Mouse (Mus musculus): ENCODE measurements around the gene Trim45.

Gene Trim45

DNA sequence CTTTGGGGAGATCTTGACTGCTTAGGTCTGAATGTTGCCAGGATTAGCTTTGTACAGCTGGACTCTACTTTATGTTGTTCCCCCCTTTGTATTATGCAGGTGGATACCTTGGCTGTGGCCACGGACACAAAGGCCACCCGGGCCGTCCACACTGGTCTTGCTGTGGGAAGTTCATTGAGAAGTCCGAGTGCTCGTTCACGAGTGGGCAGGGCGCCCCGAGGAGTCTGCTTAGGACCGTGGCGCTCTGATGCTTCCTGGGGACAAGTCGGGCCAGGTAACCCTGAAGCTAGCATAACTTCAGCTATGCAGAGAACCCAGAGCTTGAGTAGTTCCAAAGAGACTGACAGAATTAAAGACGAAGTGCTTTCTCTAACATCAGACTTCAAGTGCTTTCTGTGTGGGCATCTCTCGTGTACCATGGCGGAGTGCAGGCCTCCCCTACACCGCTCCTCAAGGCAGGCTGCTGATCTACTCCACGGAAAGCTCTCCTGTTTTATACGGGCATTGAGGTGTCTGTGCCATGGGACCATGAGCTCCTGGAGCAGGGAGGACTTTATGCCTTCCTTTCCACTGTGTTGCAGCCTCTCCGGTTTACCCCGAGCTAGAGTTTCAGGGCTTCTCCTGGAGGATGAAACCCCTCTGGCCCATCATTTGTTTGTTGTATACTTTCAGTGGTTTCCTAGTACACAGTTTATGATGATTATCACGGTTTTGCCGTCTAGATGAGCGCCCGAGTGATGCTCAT, 9.5 kb downstream of the Trim45 start:
- DNase-seq (ENCODE audit: low spot score in 2 of 2), result no peak

DNA sequence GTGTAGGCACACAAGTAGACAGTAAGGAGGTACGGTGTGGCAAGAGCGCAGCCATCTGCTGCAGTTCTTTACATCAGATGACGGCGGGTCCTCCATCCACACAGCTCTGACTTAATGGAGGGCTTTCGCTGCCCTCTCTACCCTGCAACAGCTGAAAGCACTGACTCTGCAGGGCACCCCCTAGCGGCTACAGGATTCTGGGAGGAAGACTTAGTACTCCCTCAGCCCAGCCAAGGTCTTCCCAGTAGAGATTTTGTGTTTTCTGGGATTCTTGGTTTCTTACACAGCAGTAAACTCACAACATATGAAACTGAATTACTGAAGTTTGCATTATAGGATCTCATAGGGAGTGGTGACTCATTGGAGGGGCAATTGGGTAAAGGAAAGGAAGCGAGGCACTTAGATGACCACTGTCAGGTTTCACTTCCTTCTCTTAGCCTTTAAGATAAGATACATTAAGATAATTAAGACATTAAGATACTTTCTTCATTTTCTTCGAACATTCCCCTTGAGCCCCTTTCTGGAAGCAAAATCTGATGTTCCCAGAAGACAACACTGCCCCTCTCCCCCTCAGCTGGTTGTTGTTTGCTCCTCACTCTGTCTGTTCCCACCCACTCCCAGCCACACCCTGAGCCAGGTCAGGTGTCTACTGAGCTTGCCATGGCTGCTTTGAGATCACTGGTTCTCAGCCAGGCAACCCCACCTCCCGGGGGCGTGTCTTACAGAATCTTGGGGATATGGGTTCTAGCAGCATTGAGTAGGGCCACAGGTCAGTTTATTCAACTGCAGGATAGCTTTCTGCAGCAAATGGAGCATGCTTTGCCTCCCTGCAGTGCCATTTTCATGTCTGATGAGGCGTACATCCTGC, 10.3 kb downstream of the Trim45 start:
- no peak for DNase-seq (ENCODE audit: low spot score in 2 of 2)

DNA sequence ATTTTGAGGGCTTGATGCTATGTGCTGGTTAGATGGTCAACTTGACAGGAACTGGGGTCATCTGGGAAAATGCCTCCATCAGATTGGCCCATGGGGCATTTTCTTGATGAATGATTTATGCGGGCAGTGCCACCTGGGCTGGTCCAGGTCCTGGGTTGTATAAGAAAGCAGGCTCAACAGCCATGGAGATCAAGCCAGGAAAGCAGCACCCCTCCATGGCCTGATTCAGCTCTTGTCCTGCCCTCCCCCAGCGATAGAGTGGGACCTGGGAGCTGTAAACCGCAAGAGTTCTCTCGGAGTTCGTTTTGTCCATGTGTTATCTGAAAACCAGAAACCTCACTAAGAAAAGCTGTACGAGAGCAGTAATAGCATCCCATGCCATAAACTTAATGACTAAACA, 13.5 kb downstream of the Trim45 start:
- DNase-seq (ENCODE audit: low spot score in 2 of 2), result no peak

DNA sequence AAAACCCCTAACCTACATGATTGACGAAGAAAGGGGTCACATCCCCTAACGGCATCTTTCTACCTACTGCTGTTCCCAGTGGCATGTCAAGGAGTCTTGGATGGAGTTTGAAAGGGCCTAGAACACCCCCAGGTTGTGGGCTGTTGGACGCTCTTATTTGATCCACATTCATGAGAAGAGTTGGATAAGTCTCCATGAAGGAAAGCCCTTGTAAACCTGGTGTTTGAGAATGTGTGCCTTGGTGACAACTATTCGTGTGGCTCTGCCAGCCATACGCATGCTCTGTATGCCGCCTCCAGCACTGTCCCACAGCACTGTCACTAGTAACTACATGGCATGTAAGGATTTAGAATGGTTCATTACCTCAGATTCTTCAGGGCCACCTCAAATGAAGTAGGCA, 14.2 kb downstream of the Trim45 start:
- DNase-seq (ENCODE audit: low spot score in 2 of 2), result no peak

DNA sequence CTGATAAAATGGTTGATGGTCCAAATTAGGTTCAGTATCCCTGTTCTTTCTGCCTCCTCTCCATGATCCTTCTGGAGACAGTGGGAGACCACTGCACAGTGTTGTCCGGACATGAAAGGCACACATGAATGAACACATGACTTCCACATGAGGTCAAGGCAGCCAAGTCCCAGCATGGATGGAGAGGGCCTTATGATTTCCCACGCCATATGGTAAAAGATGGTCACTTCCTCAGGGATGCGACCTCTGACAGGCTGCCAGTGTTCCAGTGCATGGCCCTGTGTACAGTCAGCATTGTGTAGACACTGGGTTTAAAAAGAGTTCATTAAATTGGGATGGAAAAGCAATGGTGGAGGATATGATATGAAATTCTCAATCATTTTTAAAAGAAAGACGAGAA, 16.2 kb downstream of the Trim45 start:
- DNase-seq (ENCODE audit: low spot score in 2 of 2), result no peak

DNA sequence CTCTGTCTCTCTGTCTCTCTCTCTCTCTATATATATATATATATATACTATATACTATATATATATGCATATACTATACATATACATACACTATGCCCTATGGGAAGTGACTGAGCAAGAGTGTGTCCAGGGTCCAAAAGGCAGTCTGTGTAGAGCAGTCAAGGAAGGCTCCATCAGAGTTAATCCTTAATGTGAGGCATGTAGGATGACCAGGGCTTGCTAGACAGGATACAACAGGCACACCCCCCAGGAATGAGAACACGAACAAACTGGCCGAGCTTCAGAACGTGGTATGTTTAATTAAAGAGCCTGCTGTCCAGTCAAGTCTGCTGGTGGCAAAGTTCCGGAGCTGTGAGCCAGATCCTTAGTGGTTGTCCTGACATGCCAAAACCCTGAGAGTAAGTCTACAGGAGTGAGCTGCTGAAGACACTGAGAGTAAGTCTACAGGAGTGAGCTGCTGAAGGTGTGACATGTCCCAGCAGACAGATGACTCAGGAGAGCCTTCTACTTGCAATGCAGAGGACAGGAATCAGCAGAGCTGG, 18.6 kb downstream of the Trim45 start:
- DNase-seq (ENCODE audit: low spot score in 2 of 2), result no peak

GRCm38 (mm10) chr3:100947286-100947685, 25.3 kb downstream of the Trim45 start:
- DNase-seq (ENCODE audit: low spot score in 2 of 2), result no peak

- DNase-seq (ENCODE audit: low spot score in 2 of 2), result no peak
Measured at GRCm38 (mm10) chr3:100951531-100951930, 29.5 kb downstream of the Trim45 start.

GRCm38 (mm10) chr3:100954616-100955015, 32.6 kb downstream of the Trim45 start:
- no peak for DNase-seq (ENCODE audit: low spot score in 2 of 2)

DNA sequence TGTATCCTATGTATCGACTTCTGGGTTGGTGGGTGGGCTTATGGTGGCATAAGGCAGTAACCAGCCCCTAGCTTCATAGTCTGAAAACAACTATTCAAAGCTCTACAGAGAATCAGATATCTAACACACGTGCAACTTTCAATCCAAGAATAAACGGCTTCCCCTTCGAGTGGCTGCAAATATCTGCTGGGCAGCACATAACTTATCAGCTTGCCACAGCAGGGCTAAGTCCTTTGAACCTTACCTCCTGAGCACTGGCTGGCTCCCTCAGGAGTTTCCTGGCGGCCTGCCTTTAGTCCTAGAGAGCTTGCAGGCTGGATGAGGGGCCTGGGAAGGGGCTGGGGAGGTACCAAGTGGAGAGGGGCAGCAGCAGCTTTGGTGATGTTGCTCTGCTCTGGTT, 39.0 kb downstream of the Trim45 start:
- no peak for DNase-seq (ENCODE audit: low spot score in 2 of 2)

- no peak for DNase-seq (ENCODE audit: low spot score in 2 of 2)
Measured at GRCm38 (mm10) chr3:100961501-100961900, 39.5 kb downstream of the Trim45 start.

DNA sequence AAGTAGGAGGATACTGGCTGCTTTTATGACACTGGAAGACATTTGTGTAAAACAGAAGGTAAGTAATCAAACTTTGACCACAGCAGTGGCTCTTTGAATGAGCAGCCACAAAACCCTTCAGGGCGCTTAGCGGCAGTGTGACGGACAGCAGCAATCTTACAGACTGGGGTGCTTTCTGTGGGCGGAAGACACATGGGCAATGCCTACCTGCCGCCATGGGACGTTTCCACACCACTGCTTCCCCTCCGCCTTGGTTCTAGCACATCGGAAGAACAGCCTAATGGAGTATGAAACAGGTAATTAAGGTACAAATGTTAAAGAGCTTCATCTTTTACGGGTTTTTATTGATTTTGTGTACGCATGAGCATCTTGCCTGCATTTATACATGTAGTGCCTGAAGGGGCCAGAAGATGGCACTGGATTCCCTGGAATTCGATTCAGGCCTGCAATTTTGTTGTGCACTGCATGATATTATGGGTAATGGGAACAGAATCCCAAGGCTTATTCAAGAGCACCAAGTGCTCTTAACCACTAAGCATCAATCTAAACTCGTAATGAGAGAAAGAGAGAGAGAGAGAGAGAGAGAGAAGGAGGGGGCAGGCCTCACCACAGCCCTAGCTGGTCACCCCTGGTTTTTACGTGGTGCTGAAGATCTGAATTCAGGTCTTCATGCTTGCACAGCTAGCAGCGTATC, 42.0 kb downstream of the Trim45 start:
- no peak for DNase-seq (ENCODE audit: low spot score in 2 of 2)

DNA sequence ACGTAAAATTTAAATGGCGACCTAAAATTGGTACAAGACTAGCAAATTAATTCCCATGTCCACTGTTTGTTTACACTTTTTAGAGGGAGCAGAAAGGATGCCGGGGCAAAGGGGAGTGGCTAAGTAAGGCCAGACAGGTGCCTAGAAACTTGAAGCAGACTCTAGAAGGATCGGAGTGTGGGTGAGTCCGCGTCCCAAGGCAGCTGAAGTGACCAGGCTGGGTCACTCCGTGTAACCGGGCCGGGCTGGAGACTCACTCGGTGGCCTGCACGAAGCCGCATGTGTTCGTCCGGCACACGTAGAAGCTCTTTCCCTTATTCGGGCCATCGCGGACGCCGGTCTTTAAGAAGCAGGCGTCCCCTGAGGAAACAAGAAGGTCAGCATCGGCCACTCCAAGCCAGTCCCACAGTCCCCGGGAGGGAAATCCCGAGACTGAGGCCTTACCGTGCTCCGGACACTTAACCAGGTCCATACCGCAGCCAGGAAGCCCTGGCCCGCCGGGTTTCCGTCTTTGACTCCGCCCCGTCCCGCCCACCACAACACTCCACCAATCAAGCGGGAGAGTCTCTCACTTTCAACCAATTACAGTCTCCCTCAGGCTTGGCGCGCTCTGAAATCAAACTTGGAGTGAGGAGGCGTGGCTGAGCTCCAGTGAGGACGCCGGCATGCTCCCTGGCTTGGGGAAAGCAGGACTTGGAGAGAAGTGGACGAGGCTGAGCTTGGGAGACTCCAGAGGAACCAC, 47.3 kb downstream of the Trim45 start, which contains the start of gene Ttf2:
Gene Ttf2 (minus strand): TSS at position 488 of the 742 bp plus-strand sequence.
- DNase-seq (ENCODE audit: low spot score in 2 of 2), result peak; percentile 88 to 94

DNA sequence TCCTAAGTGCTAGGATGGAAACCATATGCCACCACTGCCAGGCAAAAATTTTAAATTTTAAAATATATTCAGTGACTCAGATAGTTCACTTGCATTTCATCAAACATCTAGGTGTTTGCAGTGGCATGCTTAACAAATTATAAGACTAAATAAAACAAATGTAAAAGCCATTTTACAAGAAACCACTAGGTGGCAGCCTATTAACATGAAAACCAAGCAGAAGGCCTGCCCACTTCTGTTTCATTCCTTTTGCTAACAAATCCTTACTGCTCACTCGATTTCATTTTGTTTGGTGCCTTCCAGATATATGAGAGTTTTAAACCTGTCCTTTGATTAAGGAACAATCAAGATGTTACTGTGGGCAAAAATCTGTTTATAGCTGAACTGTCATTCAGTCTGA, 51.9 kb downstream of the Trim45 start:
- no peak for DNase-seq (ENCODE audit: low spot score in 2 of 2)

DNA sequence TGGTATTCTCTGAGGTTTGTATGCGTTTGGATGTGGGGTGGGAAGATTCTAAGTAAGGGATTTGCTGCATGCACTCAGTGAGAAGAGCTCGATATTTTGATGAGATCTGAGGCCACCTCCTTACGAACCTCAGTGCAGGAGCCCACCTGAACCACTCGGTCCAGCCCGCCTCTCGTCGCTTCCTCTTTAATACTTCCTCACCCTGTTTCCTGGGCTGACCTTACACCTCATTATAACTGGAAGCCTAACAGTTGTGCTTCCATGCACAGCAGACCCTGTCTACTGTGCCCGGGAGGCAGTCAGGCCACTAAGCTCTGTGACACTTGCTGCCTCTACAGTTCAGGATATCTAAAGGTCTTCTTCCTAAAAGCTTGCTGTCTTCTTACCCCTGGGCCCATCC, 57.3 kb downstream of the Trim45 start:
- DNase-seq (ENCODE audit: low spot score in 2 of 2), result no peak
